27 mouse cellular contexts compared by ENCODE assay signal in the genomic region with DNA sequence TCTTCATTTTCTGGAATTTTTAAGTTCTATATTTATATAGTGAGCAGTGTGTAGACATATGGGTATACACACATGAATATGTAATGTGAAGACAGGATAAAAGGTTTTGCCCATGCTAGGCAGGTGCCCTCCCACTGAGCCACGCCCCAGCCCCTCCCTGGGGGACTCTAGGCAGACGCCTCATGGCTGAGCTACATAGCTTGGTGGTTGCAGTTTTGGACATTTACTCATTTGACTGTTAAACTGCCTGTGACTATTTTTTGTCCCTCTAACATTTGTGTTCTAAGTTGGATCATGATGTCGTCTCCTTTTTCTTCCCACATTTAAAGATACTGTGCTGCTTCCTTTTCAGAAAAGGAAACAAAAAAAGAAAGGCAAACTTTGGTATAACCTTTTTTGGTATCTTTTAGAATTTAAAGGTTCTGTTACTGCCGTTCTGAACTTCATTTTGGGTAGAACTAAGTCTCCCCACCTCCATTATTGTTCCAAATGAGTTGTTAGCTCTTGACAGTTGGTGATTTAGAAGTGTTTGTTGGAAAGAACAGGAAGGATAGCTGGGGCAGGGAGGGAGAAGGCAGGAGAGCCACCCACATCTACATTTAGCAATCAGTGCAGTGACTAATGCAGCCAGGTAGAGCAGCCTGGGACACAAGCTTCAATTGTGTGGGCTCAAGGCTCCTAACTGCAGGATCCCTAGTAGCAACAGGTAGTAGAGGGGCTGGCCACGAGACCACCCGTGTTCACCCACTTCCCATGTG.
DNase-seq lines count a peak whose midpoint lies in the region; ATAC-seq lines count a peak whose summit lies in the region.
"Had no signal": no experiment of that assay in that cellular context is flagged by ENCODE, and none has a peak within 500 bp of the region (broad histone marks: within the 10 kb centered on the region; RNA-seq: fewer than 3 reads in every experiment).

No protein-coding gene starts in this region.

- no peak for ATAC-seq in intestine, embryonic 15.5 days
- ATAC-seq: CD4-positive, CD25-positive, alpha-beta regulatory T cell, adult 4 months; forebrain, postnatal 0 days had no signal

- H3K27ac ChIP-seq in intestine, embryonic 15.5 days: no peak overlapping the region
- H3K27ac ChIP-seq: gastrocnemius, adult 2 months; heart, adult 2 months; hindbrain, embryonic 14.5 days; liver, embryonic 14.5 days; macrophage; neural tube, embryonic 15.5 days; stomach, postnatal 0 days had no signal

- no peak overlapping the region for H3K4me3 ChIP-seq in intestine, embryonic 15.5 days (replicated peaks)
- H3K4me3 ChIP-seq: gastrocnemius, adult 2 months; heart, adult 2 months; heart, embryonic 12.5 days; neural tube, embryonic 15.5 days had no signal

- H3K9ac ChIP-seq in intestine, embryonic 15.5 days: no peak overlapping the region
- H3K9ac ChIP-seq: forebrain, postnatal 0 days; heart, embryonic 12.5 days; hindbrain, embryonic 14.5 days; liver, embryonic 14.5 days; neural tube, embryonic 15.5 days had no signal

- H3K4me1 ChIP-seq in intestine, embryonic 15.5 days (replicated peaks): no peaks in the 10 kb centered on the region

- 94% methylated on average over 6 of the region's 6 CpGs for WGBS in intestine, embryonic 15.5 days

- H3K36me3 ChIP-seq in intestine, embryonic 15.5 days: peaks cover 11% of the 10 kb centered on the region; the same call in 1 of the 2 replicates

- no peak overlapping the region for H3K4me2 ChIP-seq in intestine, embryonic 15.5 days (replicated peaks)
- H3K4me2 ChIP-seq: heart, embryonic 12.5 days; hindbrain, embryonic 14.5 days; neural tube, embryonic 15.5 days had no signal

- no peaks in the 10 kb centered on the region for H3K27me3 ChIP-seq in intestine, embryonic 15.5 days (replicated peaks)
- H3K27me3 ChIP-seq: heart, embryonic 12.5 days; neural tube, embryonic 15.5 days had no signal

- peak; percentile 36 to 40 for DNase-seq in frontal cortex, adult 2 months (ENCODE audit: extremely low spot score in 1 of 2, low spot score in 1 of 2)
- DNase-seq in frontal cortex, postnatal 14 days (ENCODE audit: low spot score in 2 of 2): no peak
- DNase-seq in thymus, postnatal 4 days: peak; percentile 20
- no peak for DNase-seq in thymus, postnatal 0 days (ENCODE audit: low spot score)
- DNase-seq in right cerebral cortex, postnatal 10 days (ENCODE audit: low spot score in 2 of 2): peak; percentile 40 to 41
- DNase-seq in cerebellum, adult 9-10 months: no peak
- DNase-seq: adrenal gland, postnatal 25 days; gastrocnemius, adult 2 months; gastrocnemius, postnatal 36 days; heart, adult 2 months; kidney, adult 11 months; kidney, postnatal 14 days; layer of hippocampus, adult 9-11 months; liver; lung, adult 2 months; lung, postnatal 10 days; midbrain, embryonic 14.5 days; thymus, adult 2 months had no signal

- no peaks in the 10 kb centered on the region for H3K9me3 ChIP-seq in intestine, embryonic 15.5 days
- H3K9me3 ChIP-seq: heart, embryonic 12.5 days; neural tube, embryonic 15.5 days had no signal

Comparison
In these comparisons a context has a peak if more than half of its experiments do, and no peak if none do; other contexts are left out.
1. DNase-seq: peak in frontal cortex, adult 2 months (2 of 2), thymus, postnatal 4 days (single experiment) and right cerebral cortex, postnatal 10 days (2 of 2); none in frontal cortex, postnatal 14 days (0 of 2), thymus, postnatal 0 days (single experiment) and cerebellum, adult 9-10 months (single experiment).